Comparison of ENCODE assay signal across 8 mouse cellular contexts in the genomic region with DNA sequence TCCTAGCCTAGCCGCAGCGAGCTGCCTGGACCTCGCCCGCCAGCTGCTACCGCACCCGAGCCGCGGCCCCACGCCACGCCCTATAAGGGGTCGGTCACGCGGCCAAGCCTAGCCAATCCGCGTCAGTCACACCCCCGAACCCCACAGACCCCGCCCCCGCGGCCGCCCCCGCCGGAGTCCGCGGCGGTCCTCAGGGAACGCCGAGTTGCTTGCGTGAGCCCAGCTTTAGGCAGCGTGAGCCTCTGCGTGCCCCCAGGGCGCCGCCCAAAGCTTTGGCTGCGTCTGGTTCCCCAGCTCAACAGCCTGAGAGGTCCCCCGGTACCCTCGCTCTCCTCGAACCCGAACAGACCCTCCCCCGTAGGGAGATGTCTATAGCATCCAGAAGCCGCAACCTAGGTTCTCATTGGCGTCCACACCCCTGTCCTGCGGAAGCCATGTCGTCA. TPM values are rescaled to one million over a fixed set of nuclear protein-coding genes. Genes with fewer than 3 reads are reported as not detected.
DNase-seq lines count a peak whose midpoint lies in the region; ATAC-seq and TF ChIP-seq lines count a peak whose summit lies in the region.

TSS of gene Cacna1b (minus strand) at position 38 of the 443 bp plus-strand sequence.

- H3K36me3 ChIP-seq in embryonic facial prominence, embryonic 15.5 days, result no peaks in the 10 kb centered on the region
- no peaks in the 10 kb centered on the region for H3K36me3 ChIP-seq in heart, embryonic 16.5 days (ENCODE audit: control insufficient read depth, insufficient read depth)

- under 1% methylated on average over 42 of the region's 42 CpGs for WGBS in embryonic facial prominence, embryonic 15.5 days
- 2% methylated on average over 40 of the region's 42 CpGs for WGBS in heart, embryonic 16.5 days

- H3K4me3 ChIP-seq in embryonic facial prominence, embryonic 15.5 days (replicated peaks), result peak within 1 kb of the TSS; percentile 57
- peak within 1 kb of the TSS; percentile 53 for H3K4me3 ChIP-seq in heart, embryonic 16.5 days (ENCODE audit: low read length)

- TF ChIP-seq CTCF in brain, embryonic 14.5 days (IDR thresholded peaks at IDR 0.05; ENCODE audit: borderline replicate concordance, extremely low read depth, insufficient read depth, insufficient read length), result no peak

- no peaks in the 10 kb centered on the region for H3K9me3 ChIP-seq in embryonic facial prominence, embryonic 15.5 days (replicated peaks)
- no peaks in the 10 kb centered on the region for H3K9me3 ChIP-seq in heart, embryonic 16.5 days (replicated peaks; ENCODE audit: control insufficient read depth, low read length)

- H3K9ac ChIP-seq in embryonic facial prominence, embryonic 15.5 days, result 0 out of 2 replicates have a peak within 1 kb of the TSS, but pooled peaks have one; percentile 7
- no peak within 1 kb of the TSS for H3K9ac ChIP-seq in heart, embryonic 16.5 days (ENCODE audit: low read length)

- H3K27me3 ChIP-seq in embryonic facial prominence, embryonic 15.5 days, result peaks cover 25% of the 10 kb centered on the region
- H3K27me3 ChIP-seq in heart, embryonic 16.5 days (ENCODE audit: control insufficient read depth, insufficient read depth, low read length), result peaks cover 35% of the 10 kb centered on the region

- peak; percentile 92 for DNase-seq in MN1 (ENCODE audit: low spot score)
- peak; percentile 94 for DNase-seq in brain, embryonic 14.5 days (ENCODE audit: low read depth)
- peak; percentile 88 to 89 for DNase-seq in layer of hippocampus, postnatal 25 days (ENCODE audit: extremely low spot score in 1 of 2, low spot score in 1 of 2)
- peak; percentile 20 for DNase-seq in lung, postnatal 36 days
- DNase-seq in right cerebral cortex, postnatal 14 days, result peak; percentile 94

- TF ChIP-seq POLR2A in brain, embryonic 14.5 days (IDR thresholded peaks at IDR 0.05; ENCODE audit: borderline replicate concordance, extremely low read depth, insufficient read depth, insufficient read length, poor library complexity, severe bottlenecking), result peak; percentile 87

- H3K27ac ChIP-seq in embryonic facial prominence, embryonic 15.5 days (replicated peaks), result no peak within 1 kb of the TSS
- H3K27ac ChIP-seq in heart, embryonic 16.5 days (ENCODE audit: low read length), result no peak within 1 kb of the TSS

- peak within 1 kb of the TSS; percentile 99 for H3K4me2 ChIP-seq in embryonic facial prominence, embryonic 15.5 days (replicated peaks)
- H3K4me2 ChIP-seq in heart, embryonic 16.5 days (ENCODE audit: low read depth, low read length), result peak within 1 kb of the TSS; percentile 79

- peaks cover 22% of the 10 kb centered on the region for H3K4me1 ChIP-seq in embryonic facial prominence, embryonic 15.5 days
- peaks cover 10% of the 10 kb centered on the region for H3K4me1 ChIP-seq in heart, embryonic 16.5 days (ENCODE audit: control insufficient read depth, insufficient read depth, low read length)

- peak; percentile 91 for ATAC-seq in embryonic facial prominence, embryonic 15.5 days (ENCODE audit: insufficient number of reproducible peaks, low FRiP score, low TSS enrichment, low read depth)
- peak; percentile 63 for ATAC-seq in heart, embryonic 16.5 days (replicated peaks; ENCODE audit: extremely low read depth, insufficient read depth, low FRiP score)
- no peak for ATAC-seq in inflammation-experienced regulatory T-cells, adult 6 months

RNA-seq across cellular contexts. Expression of gene Cacna1b, which starts in this region (rescaled TPM):
- 80.2 and 100 TPM in 2 replicates for polyA plus RNA-seq in brain, embryonic 14.5 days (2012; rRNA removed)
- polyA plus RNA-seq in embryonic facial prominence, embryonic 15.5 days (2015; fragmentation: Nextera tagmentation; extraction: Ambion mirVana), result 1.2 and 1.3 TPM in 2 replicates
- polyA plus RNA-seq in heart, embryonic 16.5 days (2015; fragmentation: Nextera tagmentation; extraction: Ambion mirVana), result 0.13 and 0.36 TPM in 2 replicates
- 10 to 100 TPM; 72.4 to 84.0 TPM for total RNA-seq in layer of hippocampus, postnatal 25 days (2021)
- polyA plus RNA-seq in inflammation-experienced regulatory T-cells, adult 6 months (2017; shearing (Covaris generic)), result under 1 TPM in 1 of 3 experiments, not detected in 2; 0.24 TPM

Comparison
In these comparisons a context has a peak if more than half of its experiments do, and no peak if none do; other contexts are left out.
1. RNA of gene Cacna1b (polyA plus RNA-seq): 80.2 to 100 TPM in brain, embryonic 14.5 days; 1.2 to 1.3 TPM in embryonic facial prominence, embryonic 15.5 days, 0.13 to 0.36 TPM in heart, embryonic 16.5 days and 0.24 TPM in inflammation-experienced regulatory T-cells, adult 6 months; every median in the first group is over 10 times any median in the second.
2. Peak in ATAC-seq, H3K4me3 ChIP-seq and H3K4me2 ChIP-seq in heart, embryonic 16.5 days; RNA of the gene not detected or under 1 TPM.
3. DNase-seq: peak in every context shown above with its lines; median percentile 94 in brain, embryonic 14.5 days; 94 in right cerebral cortex, postnatal 14 days; 92 in MN1; 88 in layer of hippocampus, postnatal 25 days; 20 in lung, postnatal 36 days.